Mouse (Mus musculus) gastrocnemius, postnatal 25 days (tissue): Measurements from ENCODE around the gene Uncx. TPM values are rescaled to one million over a fixed set of nuclear protein-coding genes. Genes with fewer than 3 reads are reported as not detected.

Experiments
- DNase-seq: peaks from one replicate; pipeline ENCODE4 v3.0.0; 2022
- long read RNA-seq, 2 experiments: library from polyadenylated mRNA; stranded (forward); transcript quantifications; one replicate each; pipeline ENCODE4 v2.0.0; 2021
- total RNA-seq, 2 experiments: library from RNA; stranded (reverse); gene quantifications; 1 replicate in 1 of 2; 2 replicates in 1 of 2; pipeline ENCODE4 v1.2.3; 2021

Gene Uncx
- total RNA-seq = not detected
- long read RNA-seq, experiment 1 = 0 reads
- long read RNA-seq, experiment 2 = 0 reads

DNA sequence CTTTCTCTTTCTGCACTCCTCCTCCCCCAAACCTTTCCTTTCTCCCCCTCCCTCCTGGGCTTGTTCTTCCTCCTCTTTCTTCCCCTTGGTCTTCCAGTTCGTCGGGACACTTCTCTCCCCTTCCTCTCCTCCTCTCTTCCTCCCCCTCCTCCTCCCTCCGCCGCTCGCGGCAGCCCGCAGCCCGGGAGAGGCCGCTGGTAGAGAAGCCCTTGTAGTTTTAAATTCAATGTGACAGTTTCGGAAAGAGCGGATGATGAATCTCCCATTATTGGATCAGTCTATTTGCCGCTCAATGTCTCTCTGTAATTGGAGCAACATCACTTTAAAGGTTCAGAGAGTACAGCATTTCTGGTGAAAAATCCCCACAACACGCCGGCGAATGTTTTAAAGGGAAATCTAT lies at the start of gene Uncx:
Uncx (plus strand) TSS at position 281 of the 400 bp plus-strand sequence.
- DNase-seq = no peak

DNA sequence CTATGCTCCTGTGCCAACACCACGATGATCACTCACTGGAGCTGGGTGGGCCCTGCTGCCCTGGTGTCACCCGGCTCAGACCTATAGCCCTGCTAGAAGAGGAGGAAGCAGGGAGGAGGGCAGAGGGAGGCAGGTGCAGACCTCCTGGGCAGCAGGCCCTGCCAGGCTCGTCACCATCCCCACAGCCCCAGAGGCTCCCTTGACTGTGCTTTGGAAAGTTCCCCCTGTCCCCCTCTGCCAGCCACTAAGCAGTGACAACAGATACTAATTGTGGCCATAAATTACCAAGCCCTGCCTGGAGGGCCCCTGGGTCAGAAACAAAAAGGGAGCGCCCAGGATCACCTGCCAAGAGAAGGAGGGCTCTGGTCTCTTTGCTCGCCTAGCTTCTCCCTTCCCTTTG lies 49.6 kb upstream of the Uncx start:
- DNase-seq = no peak

DNA sequence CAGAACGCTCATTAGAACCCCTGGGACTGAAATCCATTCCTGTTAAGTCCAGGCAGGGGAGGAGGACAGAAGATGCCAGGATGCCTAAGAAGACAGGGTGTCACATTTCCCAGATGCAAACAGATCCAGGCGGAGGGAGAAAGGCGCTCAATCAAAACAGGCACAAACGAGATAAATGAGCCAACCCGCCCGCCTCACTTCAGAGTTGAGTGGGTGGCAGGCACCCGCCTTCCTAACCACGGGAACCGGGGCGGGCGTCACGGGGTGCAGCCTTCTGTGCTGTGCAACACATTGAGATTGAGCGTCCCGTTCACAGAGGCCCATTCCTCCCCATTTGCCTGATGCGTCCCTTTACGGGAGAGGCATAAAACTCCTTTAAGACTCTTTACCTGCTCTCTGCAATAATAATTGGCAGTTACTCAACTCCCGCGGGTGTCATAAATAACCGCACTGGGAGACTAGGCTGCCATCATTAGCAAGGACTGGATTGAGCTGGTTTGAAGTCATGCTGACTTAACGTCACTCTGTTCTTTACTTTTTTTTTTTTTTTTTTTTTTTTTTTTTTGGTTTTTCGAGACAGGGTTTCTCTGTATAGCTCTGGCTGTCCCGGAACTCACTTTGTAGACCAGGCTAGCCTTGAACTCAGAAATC lies 48.1 kb upstream of the Uncx start:
- DNase-seq = no peak

DNA sequence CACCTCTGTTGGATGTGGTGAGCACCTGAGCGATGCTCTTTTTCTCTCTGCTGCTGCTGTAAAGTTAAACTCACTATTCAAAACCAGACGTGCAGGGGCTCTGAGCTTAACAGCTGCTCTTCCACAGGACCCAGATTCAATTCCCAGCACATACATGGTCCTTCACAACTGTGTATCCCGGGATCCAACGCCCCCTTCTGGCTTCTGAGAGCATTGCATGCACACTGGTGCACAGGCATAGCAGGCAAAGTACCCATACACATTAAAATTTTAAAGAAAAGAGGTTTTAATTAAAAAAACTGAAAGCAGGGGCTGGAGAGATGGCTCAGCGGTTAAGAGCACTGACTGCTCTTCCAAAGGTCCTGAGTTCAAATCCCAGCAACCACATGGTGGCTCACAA lies 46.4 kb upstream of the Uncx start:
- DNase-seq = no peak

DNA sequence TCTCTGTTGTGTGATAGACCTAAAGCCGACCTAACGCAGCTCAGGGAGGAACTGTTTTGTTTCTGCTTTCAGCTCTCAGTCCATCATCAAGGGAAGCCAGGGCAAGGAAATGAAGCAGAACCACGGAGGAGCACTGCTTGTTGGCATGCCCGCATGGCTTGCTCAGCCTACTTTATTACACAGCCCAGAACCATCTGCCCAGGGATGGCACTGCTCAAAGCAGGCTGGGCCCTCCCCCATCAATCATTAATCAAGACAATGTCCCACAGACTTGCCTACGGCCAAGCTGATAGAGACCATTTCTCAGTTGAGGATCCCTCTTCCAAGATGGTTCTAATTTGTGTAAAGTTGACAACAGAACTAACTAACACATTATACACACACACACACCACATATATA lies 44.5 kb upstream of the Uncx start:
- DNase-seq = no peak

DNA sequence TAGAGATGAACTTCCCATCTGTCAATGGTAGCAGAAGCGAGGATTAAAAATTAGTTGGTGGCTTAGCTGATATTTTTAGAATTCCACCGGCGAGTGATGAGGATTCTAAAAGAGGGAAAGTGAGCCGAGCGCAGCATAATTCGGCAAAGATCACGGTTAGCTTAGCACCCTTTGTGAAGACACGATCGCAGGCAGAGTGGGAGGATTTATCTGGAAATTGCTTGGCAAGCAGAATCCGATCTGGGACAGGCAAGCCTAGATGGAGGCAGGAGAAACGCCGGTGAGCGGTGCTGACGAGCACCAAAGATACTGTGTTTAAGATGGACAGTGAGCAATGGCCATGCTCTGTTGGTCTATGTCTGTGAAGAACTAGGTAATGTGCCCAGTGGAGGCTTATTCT lies 41.0 kb upstream of the Uncx start:
- DNase-seq = no peak

DNA sequence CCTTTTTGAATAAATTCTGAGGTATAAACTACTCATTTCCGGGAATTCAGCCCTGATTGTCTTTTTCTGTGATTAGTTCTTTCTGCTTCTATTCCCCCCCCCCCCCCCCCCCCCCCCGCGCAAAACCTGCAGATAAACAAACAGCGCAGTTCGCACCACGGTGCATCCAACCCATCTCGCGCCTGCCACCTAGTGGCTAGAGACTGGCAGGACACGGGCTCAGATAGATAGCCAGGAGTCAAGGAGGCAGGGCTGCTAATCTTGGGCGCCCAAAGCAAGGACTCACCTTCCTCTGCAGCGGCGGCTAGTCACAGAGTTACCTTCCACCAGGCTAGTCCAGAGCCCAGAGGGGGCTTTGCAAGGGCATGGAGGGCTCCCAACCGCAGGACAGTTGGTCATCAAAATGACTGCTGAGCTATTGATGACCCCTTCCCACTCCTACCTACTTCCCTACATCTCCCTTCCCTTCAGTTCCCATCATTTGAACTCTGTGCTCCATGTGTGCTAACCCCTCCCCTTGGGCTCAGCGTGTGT lies 38.2 kb upstream of the Uncx start:
- peak; percentile 57 for DNase-seq

DNA sequence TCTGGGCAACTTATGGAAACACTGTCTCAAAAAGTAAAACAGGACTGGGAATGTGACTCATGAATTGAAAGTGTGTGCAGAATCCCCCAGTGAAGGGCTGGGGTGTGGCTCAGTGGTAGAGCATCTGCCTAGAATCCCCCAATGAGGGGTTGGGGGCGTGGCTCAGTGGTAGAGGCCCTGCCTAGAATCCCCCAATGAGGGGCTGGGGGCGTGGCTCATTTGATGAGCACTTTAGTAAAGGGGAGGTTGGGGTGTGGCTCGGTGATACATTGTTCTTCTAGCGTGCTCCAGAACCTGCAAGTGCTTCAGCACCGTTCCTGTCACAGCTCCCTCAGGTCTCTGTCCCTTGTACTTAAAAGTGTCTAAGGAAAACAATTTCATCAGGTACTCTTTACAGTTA lies 37.1 kb upstream of the Uncx start:
- DNase-seq = no peak

DNA sequence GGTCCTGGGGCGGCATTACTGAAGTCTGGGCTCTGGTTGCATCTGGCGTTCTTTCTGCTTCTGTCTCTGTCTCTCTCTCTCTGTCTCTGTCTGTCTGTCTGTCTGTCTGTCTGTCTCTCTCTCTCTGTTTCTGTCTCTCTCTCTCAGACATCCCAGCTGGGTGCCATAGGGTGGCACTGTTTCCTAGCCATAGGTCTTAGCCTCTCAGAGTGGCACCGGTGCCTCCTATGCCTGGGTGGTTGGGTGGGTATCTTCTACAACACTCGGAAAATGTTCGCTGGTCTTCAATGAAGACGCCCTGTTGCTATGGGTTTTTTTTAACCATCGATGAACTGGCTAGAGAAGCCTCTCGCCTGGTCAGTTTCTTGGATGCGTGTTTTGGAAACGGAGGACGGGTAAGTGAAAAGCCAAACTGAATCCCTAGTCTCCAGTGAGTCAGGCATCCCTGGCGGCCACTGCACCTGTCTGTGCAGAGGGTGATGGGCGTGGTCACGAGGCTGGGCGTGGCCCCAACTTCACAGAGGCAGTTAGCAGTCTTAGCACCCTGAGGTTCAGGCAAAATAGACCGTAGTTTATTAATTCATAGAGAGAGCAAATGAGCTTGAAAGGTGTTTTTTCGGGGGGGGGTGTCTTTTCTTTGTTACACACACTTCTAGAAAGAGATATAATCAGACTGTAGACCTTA lies 32.5 kb upstream of the Uncx start:
- DNase-seq = no peak

DNA sequence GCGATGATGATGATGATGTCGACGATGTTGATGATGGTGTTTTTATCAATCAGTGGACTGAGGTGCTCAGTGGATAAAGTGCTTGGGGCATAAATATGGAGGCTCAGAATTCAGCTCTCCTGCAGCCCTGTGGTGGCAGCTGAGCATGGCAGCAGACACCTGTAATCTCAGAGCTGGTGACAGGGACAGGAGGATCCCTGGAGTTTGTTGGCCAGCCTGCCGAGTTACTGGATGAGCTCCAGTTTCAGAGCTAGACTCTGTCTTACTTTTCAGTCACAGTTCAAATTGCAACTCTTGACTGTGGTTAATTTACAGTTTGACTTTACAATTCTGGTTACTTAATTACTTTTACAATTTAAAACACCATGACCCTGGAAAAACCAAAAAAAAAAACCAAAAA lies 31.1 kb upstream of the Uncx start:
- DNase-seq = no peak

DNA sequence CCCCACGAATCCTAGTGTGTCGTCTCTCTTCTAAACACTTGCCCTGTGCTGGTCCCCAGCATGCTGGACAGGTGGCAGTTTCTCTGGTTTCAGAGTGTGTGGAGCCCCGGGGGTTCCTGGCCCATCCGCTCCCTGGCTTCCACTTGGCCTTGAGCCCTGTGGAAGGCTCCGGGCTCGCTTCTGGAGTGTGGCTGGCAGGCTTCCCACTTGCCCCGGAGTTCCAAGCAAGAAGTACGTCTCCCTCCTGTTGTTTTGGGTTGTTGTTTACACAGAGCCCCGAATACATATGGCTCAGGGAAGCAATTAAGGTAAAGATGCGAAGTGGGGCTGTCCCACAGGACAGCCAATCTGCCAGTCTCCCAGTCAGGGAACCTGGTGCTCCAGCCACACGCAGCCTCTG lies 27.0 kb upstream of the Uncx start:
- DNase-seq = no peak

DNA sequence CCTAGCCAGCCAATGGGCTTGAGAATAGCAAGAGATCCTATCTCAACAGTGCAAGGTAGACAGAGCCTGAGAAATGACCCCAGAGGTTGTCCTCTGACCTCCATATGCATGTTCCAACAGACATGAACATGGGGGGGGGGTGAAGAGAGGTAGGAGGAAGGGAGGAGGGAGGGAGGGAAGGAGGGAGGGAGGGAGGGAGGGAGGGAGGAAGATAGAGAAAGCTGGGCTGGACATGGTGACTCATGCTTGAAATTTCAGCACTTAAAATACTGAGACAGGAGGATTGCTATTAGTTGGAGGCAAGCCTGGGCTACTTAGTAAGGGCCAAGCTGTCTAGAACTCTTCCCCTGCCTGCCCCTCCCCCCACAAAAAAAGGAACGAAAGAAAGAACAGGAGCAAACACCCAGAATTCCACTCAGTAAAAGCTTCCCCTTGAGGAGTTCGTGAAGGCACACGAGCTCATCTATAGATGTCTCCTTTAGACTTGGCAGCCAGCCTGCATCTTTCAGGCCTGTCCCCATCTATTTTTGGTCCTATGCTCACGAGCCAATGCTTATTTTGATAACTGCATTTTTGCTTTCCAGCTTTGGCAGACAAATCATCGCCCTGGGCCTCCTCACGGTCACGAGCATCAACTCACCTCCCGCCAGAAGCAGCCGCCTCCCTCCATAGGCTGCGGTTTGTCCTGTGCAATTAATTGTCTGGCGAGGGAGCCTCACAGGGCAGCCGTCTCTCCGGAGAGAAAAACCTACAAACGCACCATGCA lies 23.0 kb upstream of the Uncx start:
- DNase-seq = no peak

DNA sequence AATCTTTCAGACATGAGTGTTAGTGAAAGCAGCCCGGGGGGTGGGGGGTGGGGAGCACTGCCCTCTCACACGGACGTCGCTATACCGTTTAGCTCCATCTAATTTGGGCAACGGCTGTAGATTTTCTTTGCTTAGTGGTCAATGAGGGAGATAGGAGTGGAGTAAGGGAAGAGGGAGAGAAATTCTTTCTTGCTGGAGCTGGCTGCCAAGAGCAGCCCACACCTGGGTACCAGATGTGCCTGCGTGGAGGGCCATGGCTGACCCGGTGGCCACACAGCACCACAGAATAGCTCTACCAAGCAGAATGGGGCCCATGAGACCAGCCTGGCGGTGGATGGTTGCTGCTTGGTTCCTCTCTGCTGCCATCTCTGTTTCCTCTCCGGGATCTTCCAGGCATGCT lies 21.3 kb upstream of the Uncx start:
- DNase-seq = no peak

DNA sequence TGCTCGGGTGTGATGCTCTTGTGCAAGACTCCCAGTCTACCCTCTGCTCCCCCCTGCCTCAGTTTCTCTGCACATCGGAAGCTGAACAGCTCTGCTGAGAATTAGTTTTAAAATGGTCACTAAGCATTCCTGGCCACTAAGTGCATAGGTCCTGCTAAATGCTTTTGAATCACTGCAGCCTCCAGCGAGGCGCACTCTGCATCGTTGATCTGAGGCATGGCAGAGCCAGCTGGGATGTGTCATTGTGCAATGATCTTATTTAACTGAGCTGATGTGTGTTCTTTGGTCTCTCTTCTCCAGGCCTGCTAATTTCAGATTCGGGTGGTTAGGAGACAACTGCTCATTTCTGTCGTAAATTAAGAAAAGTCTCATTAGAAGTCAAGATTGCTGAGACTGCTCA lies 14.4 kb upstream of the Uncx start:
- no peak for DNase-seq

DNA sequence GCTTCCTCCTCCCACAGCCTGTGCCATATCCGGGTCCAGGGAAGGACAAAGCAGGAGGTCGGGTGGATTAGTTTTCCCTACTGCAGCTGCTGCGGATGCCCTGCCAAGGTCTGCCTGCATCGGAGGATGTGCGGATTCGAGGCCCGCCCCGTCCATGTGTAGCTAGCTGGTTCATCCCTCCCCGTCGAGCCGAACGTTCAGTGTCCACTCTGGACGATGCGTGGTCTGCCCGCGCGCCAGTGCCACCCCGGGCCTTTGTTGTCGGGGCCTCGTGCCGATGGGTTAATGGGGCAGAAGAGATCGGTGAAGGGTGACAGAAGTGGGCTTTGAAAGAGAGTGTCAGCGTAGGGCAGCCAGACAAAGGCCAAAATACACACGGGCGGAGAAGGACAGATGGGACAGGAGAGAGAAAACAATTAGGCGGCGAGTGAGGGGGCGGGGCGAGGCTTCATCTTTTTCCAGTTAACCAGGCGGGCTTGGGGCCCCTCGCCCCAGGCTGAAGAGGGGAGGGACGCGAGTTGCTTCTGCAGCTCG lies 7.8 kb upstream of the Uncx start:
- DNase-seq = no peak

DNA sequence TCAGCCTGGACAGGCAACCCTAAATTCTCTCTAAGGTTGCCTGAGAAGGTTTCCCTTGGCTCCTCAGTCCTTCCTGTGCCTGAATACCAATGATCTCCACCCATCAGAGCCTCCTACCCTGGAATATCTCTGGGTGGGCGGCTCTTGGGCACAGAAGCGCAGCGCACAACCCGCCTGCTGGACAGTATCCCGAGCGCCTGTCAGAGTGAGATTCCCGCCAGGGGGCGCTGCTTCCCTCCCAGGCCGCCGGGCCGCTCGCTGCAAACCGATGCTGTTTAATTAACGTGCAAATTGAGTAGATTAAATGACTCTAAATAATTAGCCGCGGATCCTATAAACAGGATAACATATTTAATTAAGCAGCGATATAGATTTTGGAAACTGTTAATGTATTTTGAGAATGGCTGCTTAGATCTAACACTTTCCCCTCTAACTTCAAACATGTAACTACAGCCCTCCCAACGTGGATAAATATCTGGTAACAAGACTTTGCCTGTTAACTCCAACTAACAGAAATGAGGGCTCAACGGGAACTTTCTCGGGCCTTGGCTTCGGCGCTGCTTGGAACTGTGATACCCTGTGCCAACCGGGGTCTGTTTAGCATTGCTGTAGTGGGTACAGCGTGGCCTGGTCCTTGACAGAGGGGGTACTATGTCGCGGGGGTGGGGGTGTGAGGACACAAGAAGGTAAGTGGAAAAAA lies 6.9 kb upstream of the Uncx start:
- DNase-seq = no peak

DNA sequence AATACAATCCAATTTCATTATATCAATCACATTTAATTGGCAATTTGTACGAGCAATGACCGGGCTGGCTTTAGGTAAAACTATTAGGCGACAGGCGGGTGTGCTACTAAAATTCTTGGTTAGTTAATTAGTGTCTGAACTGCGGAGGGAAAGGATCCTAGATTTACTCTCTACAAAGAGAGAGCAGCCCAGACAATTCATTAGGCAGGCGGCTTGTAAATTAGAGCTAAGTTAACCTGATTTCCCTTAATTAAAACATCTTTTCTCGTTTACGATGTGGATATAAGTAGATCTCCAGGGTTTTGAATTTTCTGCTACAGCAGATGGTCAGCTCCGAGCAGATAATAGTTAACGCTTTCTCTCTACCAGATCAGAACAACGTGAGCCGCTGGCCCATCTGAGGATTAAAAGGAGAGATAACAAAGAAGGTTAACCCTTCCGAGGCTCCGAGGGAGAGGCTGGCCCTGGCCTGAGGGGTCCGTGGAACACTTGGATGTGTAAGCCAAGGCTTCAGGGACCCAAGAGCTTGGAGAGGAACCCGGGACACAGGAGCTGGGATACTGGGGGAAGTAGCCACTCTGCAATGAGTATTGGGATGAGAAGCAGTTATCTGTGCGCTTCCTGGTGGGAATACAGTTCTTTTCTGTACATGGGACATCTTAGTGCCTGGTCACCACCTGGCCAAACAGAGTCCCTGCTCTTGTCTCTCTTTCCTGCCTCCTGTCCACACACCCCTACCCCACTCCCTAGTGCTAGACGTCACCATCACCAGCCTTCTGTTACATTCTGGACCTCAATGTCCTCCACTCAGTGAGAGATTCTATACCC lies 6.2 kb upstream of the Uncx start:
- no peak for DNase-seq

DNA sequence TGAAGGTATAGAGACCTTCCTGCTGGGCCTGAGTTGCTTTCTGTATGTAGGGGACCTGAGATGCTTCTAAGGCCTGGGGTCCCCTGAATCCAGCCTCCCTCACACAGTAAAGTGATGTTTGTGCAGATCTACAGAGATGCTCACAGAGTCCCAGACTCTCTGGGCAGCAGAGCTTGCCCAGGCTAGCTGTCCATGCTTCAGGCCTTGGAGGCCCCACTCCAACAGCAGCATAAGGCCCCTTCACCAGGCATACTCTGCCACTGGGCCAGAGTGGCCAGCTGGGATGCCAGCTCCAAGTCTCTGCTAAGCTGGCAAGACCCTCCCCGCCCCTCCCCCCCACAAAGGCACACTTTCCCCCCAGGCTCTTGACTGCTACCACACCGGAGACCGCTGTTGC lies 5.6 kb upstream of the Uncx start:
- no peak for DNase-seq

DNA sequence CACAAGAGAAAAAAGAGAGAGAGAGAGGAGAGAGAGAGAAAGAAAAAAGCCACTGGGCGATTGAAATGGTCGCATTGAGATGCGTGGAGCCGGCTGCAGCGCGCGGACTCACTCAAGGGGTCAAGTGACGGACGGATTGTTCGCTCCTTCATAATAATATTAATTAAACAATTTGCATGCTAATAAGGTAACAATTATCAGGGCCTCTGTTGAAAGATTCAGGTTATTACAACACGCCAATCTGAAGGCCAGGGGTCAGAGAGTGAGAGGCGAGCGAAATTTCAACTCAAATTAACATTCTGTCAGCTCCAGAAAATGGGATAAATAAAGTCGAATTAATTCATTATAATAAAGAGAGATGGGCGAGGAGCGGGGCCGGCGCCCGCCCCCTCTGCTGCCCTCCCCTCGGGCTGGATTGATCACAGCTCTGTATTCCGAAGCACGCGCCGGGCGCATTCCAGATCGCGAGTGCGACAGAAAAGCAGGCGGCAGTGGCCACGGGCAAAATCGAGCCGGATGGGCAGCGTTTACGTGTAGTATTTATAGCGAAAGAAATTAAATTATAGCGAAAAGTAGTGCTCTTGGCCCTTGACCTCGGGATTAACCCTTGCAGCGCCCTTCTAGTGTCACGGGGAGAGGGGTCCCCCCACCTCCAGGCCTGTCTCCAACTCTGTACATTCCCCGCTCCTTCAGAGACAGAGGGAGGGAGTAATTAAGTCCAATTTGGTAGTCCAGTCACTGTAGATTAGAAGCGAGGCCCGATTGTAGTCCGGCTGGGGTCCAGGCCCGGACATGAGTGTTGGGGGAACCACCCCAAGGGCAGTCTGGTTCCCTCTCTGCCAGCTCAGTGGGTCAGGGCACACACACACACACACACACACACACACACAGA lies 1.9 kb upstream of the Uncx start:
- DNase-seq = no peak

DNA sequence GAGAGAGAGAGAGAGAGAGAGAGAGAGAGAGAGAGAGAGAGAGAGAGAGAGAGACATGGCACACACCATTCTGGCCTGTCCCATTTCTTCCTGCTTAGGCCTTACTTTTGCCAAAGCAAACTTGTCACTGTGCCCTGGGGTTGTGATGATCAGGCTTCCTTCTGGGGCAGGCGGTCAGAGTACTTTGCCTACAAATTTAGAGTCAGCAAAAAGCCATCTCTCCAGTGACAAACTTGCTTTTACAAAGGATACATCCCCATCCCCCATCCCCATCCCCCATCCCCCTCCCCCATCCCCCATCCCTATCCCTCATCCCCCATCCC lies 1.3 kb upstream of the Uncx start:
- no peak for DNase-seq

DNA sequence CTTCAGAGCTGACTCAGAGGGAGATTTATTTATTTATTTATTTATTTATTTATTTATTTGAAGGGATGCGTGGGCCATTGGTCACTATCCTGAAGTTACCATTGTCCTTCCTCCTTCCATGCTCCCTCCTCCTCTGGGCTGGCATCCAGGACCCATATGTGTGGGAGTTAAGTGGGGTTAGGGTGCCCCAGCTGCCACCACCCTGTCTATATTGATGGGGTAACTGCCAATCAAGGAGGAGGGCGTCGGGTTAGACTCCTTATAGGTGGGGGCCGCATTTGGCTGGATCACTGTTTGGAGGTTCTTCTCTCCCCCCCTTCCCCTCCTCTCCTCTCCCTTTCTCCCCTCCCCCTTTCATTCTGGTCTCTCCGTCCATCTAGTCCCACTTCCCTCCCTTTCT lies 738 bp upstream of the Uncx start:
- DNase-seq = no peak
